Mouse (Mus musculus) heart, embryonic 10.5 days (tissue): ENCODE data around the gene Dlx4. TPM values are rescaled to one million over a fixed set of nuclear protein-coding genes. Genes with fewer than 3 reads are reported as not detected.

Experiments used
- DNase-seq: peaks from one replicate; pipeline ENCODE4 v3.0.0-alpha.2; 2017; ENCODE audit warnings: low spot score
- H3K27ac ChIP-seq: fragments of 300-500 bp; sonication (generic); 2 replicates; pipeline ENCODE4 v1.5.1; 2016; ENCODE audit warnings: mild to moderate bottlenecking
- H3K27me3 ChIP-seq: fragments of 300-500 bp; sonication (generic); 2 replicates; pipeline ENCODE4 v1.6.1; 2016; ENCODE audit warnings: mild to moderate bottlenecking; ENCODE audit not compliant: poor library complexity, insufficient read depth, severe bottlenecking
- H3K36me3 ChIP-seq: fragments of 300-500 bp; sonication (generic); 2 replicates; pipeline ENCODE4 v1.6.1; 2016; ENCODE audit warnings: mild to moderate bottlenecking, moderate library complexity
- H3K4me1 ChIP-seq: fragments of 300-500 bp; sonication (generic); 2 replicates; pipeline ENCODE4 v1.6.1; 2016; ENCODE audit warnings: mild to moderate bottlenecking
- H3K4me3 ChIP-seq: fragments of 300-500 bp; sonication (generic); 2 replicates; pipeline ENCODE4 v1.5.1; 2016; ENCODE audit warnings: mild to moderate bottlenecking, moderate library complexity
- H3K9me3 ChIP-seq: fragments of 300-500 bp; sonication (generic); 2 replicates; pipeline ENCODE4 v1.6.1; 2016; ENCODE audit warnings: mild to moderate bottlenecking, moderate library complexity
- WGBS: fragments of 180-500 bp; shearing (Covaris S2); methylation state at CpG from one replicate; pipeline ENCODE4 v1.1.7; 2016; 5-methylcytosine and 5-hydroxymethylcytosine counted together
- polyA plus RNA-seq: library from polyadenylated mRNA; unstranded; fragments of >200 nt; fragmentation: Nextera tagmentation; extraction: Ambion mirVana; gene quantifications from 2 replicates; pipeline ENCODE4 v1.2.1, GENCODE M21; 2016

Dlx4 gene
- polyA plus RNA-seq, 1 experiment from 2014 or later: 0.43 TPM

DNA sequence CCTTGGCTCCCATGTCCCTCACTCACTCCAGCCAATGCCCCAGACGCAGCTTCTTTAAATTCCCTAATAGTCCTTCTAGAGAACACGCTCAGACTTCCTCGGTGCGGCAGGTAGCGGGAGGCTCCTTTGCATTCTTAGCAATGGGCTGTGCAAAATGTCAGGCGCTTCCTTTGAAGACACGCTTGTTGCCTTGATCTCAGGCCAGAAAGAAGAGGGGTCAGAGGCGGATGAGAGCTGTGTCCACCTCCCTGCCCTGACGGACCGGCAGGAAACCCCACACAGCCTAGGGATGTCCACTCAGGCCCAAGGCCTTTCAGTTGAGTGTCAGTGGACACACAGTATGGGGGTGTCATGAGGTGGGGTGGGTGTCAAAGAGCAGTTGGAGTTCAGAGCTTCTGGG, 50.5 kb downstream of the Dlx4 start:
- no peaks in the 10 kb centered on the region for H3K9me3 ChIP-seq
- peaks cover 25% of the 10 kb centered on the region for H3K4me1 ChIP-seq
- DNase-seq: no peak
- no peaks in the 10 kb centered on the region for H3K36me3 ChIP-seq
- no peaks in the 10 kb centered on the region for H3K27me3 ChIP-seq
- 83% methylated on average over 10 of the region's 10 CpGs for WGBS
- no peak overlapping the region for H3K4me3 ChIP-seq
- no peak overlapping the region for H3K27ac ChIP-seq

DNA sequence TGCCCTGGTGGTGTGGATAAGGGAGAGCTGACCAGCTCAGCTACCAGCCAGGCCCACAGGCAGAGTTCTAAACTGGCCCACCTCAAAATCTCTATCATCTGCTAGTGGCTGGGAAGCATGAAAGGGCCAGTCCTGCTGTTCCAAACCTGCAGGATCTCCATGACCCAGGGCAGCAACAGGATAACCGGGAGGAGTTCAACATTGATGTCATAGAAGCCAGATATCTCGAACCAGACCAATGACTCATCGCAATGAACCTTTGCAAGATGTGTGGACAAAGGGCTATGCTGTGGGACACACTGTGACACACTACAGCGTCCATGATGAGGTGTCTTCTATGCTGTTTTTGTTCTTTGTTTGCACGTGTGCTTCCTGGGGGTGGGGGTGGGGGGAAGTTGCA, 53.0 kb downstream of the Dlx4 start:
- peaks cover 36% of the 10 kb centered on the region for H3K4me1 ChIP-seq
- H3K27ac ChIP-seq: no peak overlapping the region
- H3K9me3 ChIP-seq: no peaks in the 10 kb centered on the region
- 67% methylated on average over 5 of the region's 5 CpGs for WGBS
- no peaks in the 10 kb centered on the region for H3K27me3 ChIP-seq
- H3K4me3 ChIP-seq: no peak overlapping the region
- DNase-seq: no peak
- no peaks in the 10 kb centered on the region for H3K36me3 ChIP-seq

Other genes with a start within 250 kb of the Dlx4 start
- gene Col1a1, start 210.0 kb downstream of the Dlx4 start, polyA plus RNA-seq: 146 and 311 TPM in 2 replicates
- 0.22 TPM in 1 of 2 replicates, not detected in the other for gene Hils1, start 178.7 kb downstream of the Dlx4 start, polyA plus RNA-seq
- 12.5 and 25.8 TPM in 2 replicates for gene Sgca, start 169.9 kb downstream of the Dlx4 start, polyA plus RNA-seq
- 8.5 and 12.5 TPM in 2 replicates for gene Ppp1r9b, start 155.2 kb downstream of the Dlx4 start, polyA plus RNA-seq
- 15.1 and 18.8 TPM in 2 replicates for gene Samd14, start 136.4 kb downstream of the Dlx4 start, polyA plus RNA-seq
- 27.4 and 41.1 TPM in 2 replicates for gene Pdk2, start 104.9 kb downstream of the Dlx4 start, polyA plus RNA-seq
- 11.5 and 13.8 TPM in 2 replicates for gene Itga3, start 69.5 kb downstream of the Dlx4 start, polyA plus RNA-seq
- 3.2 and 5.9 TPM in 2 replicates for gene Dlx3, start 26.1 kb downstream of the Dlx4 start, polyA plus RNA-seq
- not detected in 2 replicates for gene Tac4, start 115.3 kb upstream of the Dlx4 start, polyA plus RNA-seq
- gene Kat7, start 164.0 kb upstream of the Dlx4 start, polyA plus RNA-seq: 66.0 and 68.5 TPM in 2 replicates
- 8.2 and 10.7 TPM in 2 replicates for gene Fam117a, start 190.8 kb upstream of the Dlx4 start, polyA plus RNA-seq
- 103 and 119 TPM in 2 replicates for gene Slc35b1, start 238.4 kb upstream of the Dlx4 start, polyA plus RNA-seq